Mouse (Mus musculus) ES-Bruce4 (cell line): ENCODE data around the gene Gpbar1.

Source experiments
- CTCF ChIP-seq: IDR thresholded peaks from one replicate; pipeline ENCODE4 v1.8.1; 2011; ENCODE audit warnings: low read depth, low read length
- EP300 ChIP-seq: IDR thresholded peaks from 2 replicates; pipeline ENCODE4 v1.6.1; 2011; ENCODE audit warnings: low read depth, low read length; ENCODE audit not compliant: insufficient read depth
- POLR2A ChIP-seq: IDR thresholded peaks from one replicate; pipeline ENCODE4 v1.8.1; 2011; ENCODE audit warnings: low read length; ENCODE audit not compliant: insufficient read depth

GRCm38 (mm10) chr1:74237671-74238070 lies 40.7 kb upstream of the Gpbar1 start:
- TF ChIP-seq CTCF (no peak), POLR2A (no peak), EP300 (no peak)
